Mouse (Mus musculus) G1E (cell line): Measurements from ENCODE around the gene Sync.

Experiments used
- CTCF ChIP-seq: IDR thresholded peaks from 2 replicates; pipeline ENCODE4 v1.5.1; 2012; ENCODE audit warnings: low read depth, low read length, inconsistent platforms, mixed read lengths
- GATA1 ChIP-seq: IDR thresholded peaks from 2 replicates; pipeline ENCODE4 v1.6.1; 2012; ENCODE audit warnings: borderline replicate concordance, low read length, inconsistent platforms, mixed read lengths
- GATA2 ChIP-seq: IDR thresholded peaks from 2 replicates; pipeline ENCODE4 v1.6.1; 2012; ENCODE audit warnings: low read depth, low read length, inconsistent platforms, borderline replicate concordance
- POLR2AphosphoS5 ChIP-seq: IDR thresholded peaks from 2 replicates; pipeline ENCODE4 v1.6.1; 2012; ENCODE audit warnings: low read depth, low read length, inconsistent platforms; ENCODE audit not compliant: insufficient replicate concordance
- TAL1 ChIP-seq: conservative IDR thresholded peaks from 2 replicates; pipeline ENCODE4 v1.6.1; 2012; ENCODE audit warnings: low read depth, low read length, inconsistent platforms, mixed read lengths

GRCm38 (mm10) chr4:129242761-129243160 lies 44.7 kb upstream of the Sync start:
- TF ChIP-seq POLR2AphosphoS5 (no peak), GATA1 (no peak), CTCF (no peak), TAL1 (no peak), GATA2 (no peak)
